Mouse (Mus musculus) monocyte, adult 2 months (primary cell): ENCODE data around the gene H2-Ab1.
"Not testable (repeated sequence)": the region's sequence is repeated elsewhere in the genome, so short reads cannot be mapped to it uniquely, and the experiment has no call there.

Experiments used
- DNase-seq, 2 experiments: peaks; one replicate each; pipeline ENCODE4 v3.0.0; 2022; ENCODE audit warnings: low spot score in 2 of 2, low read depth in 1 of 2

The H2-Ab1 gene

GRCm38 (mm10) chr17:34257594-34258375 is at the start of gene H2-Ab1:
TSS of gene H2-Ab1 (plus strand) at chr17:34257689.
- DNase-seq, result peak; percentile 90 to 97

GRCm38 (mm10) chr17:34207866-34208265 is 49.6 kb upstream of the H2-Ab1 start:
- peak in 1 of 2 experiments; percentile 0 for DNase-seq

- peak in 1 of 2 experiments; percentile 0 for DNase-seq
Measured at GRCm38 (mm10) chr17:34208421-34208820, 49.1 kb upstream of the H2-Ab1 start.

- DNase-seq, result no peak
Measured at GRCm38 (mm10) chr17:34209680-34210079, 47.8 kb upstream of the H2-Ab1 start.

GRCm38 (mm10) chr17:34210599-34210998 is 46.9 kb upstream of the H2-Ab1 start:
- DNase-seq, result no peak

- DNase-seq, result no peak
Measured at GRCm38 (mm10) chr17:34211746-34212365, 45.6 kb upstream of the H2-Ab1 start.

- DNase-seq, result no peak
Measured at GRCm38 (mm10) chr17:34213936-34214335, 43.6 kb upstream of the H2-Ab1 start.

GRCm38 (mm10) chr17:34215176-34215575 is 42.3 kb upstream of the H2-Ab1 start:
- DNase-seq, result no peak

GRCm38 (mm10) chr17:34217216-34217928 is 40.1 kb upstream of the H2-Ab1 start:
- DNase-seq, result no peak

GRCm38 (mm10) chr17:34217986-34218385 is 39.5 kb upstream of the H2-Ab1 start:
- no peak for DNase-seq

- no peak for DNase-seq
Measured at GRCm38 (mm10) chr17:34218675-34219074, 38.8 kb upstream of the H2-Ab1 start.

GRCm38 (mm10) chr17:34219096-34219495 is 38.4 kb upstream of the H2-Ab1 start:
- DNase-seq, result peak in 1 of 2 experiments; percentile 57

GRCm38 (mm10) chr17:34219801-34220200 is 37.7 kb upstream of the H2-Ab1 start:
- not testable (repeated sequence) for DNase-seq

- peak in 1 of 2 experiments; percentile 25 for DNase-seq
Measured at GRCm38 (mm10) chr17:34220401-34220800, 37.1 kb upstream of the H2-Ab1 start.

GRCm38 (mm10) chr17:34224816-34225215 is 32.7 kb upstream of the H2-Ab1 start:
- DNase-seq, result no peak

- no peak for DNase-seq
Measured at GRCm38 (mm10) chr17:34225426-34225825, 32.1 kb upstream of the H2-Ab1 start.

- DNase-seq, result not testable (repeated sequence)
Measured at GRCm38 (mm10) chr17:34225911-34226310, 31.6 kb upstream of the H2-Ab1 start.

GRCm38 (mm10) chr17:34230971-34231370 is 26.5 kb upstream of the H2-Ab1 start:
- DNase-seq, result not testable (repeated sequence)

GRCm38 (mm10) chr17:34232021-34232420 is 25.5 kb upstream of the H2-Ab1 start:
- DNase-seq, result not testable (repeated sequence)

- peak; percentile 54 to 79 for DNase-seq
Measured at GRCm38 (mm10) chr17:34234926-34235325, 22.6 kb upstream of the H2-Ab1 start.

GRCm38 (mm10) chr17:34236691-34237090 is 20.8 kb upstream of the H2-Ab1 start:
- no peak for DNase-seq

GRCm38 (mm10) chr17:34237741-34238140 is 19.7 kb upstream of the H2-Ab1 start:
- no peak for DNase-seq
